Mouse (Mus musculus): ENCODE measurements around the gene Afmid. TPM values are rescaled to one million over a fixed set of nuclear protein-coding genes. Genes with fewer than 3 reads are reported as not detected.

Gene Afmid
- polyA plus RNA-seq, 1 experiment from 2014 or later = 15.1 TPM

DNA sequence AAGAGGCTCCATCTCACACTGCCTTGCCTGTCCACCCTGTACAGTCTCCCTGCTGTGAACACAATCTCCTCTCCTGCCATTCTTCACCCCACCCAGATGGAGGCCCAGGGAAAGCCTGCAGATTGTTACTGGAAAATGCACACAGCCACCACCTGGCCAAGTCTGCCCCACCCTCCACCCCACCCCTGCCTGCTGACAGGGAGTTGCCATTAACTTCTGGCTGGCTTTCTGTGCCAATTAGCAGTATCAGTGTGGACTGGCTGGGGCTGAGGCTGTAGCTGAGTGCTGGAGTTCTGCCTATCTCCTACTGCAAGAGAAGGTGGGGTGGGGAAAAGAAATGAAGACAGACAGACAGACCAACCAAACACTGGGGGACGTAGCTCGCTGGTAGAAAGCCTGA, 12.8 kb downstream of the Afmid start:
- peak overlapping the region; percentile 51 for H3K27ac ChIP-seq
- H3K4me2 ChIP-seq = no peak overlapping the region
- H3K4me3 ChIP-seq = no peak overlapping the region
- H3K27me3 ChIP-seq = no peaks in the 10 kb centered on the region
- H3K4me1 ChIP-seq (replicated peaks) = peaks cover 25% of the 10 kb centered on the region
- ATAC-seq (replicated peaks; ENCODE audit: insufficient number of reproducible peaks, insufficient read depth, low FRiP score, low read depth) = peak; percentile 41; the same call in 1 of the 2 replicates
- no peak overlapping the region for H3K9ac ChIP-seq
- 71% methylated on average over 2 of the region's 2 CpGs for WGBS
- no peaks in the 10 kb centered on the region for H3K36me3 ChIP-seq
- no peaks in the 10 kb centered on the region for H3K9me3 ChIP-seq (replicated peaks)

DNA sequence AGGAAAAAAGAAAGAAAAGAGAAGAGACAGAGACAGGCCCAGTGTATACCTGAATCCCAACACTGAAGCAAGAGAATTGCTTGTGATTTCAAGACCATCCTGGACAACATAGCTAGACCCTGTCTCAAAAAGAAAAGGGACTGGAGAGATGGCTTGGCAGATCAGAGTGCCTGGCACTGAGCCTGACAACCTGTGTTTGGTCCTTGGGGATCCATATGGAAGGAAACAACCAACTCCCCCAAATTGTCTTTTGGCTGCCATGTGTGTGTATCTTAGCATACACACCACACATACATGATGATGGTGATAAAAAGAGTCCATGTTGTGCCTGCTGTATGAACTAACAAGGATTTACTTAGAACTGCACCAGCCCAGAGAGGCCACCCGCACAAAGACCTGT, 13.3 kb downstream of the Afmid start:
- 85% methylated on average over 1 of the region's 1 CpGs for WGBS
- Histone ChIP-seq H3K27me3 (no peaks in the 10 kb centered on the region), H3K27ac (peak overlapping the region; percentile 51), H3K4me1 (replicated peaks) (peaks cover 25% of the 10 kb centered on the region), H3K36me3 (no peaks in the 10 kb centered on the region), H3K4me2 (no peak overlapping the region), H3K4me3 (no peak overlapping the region), H3K9ac (no peak overlapping the region), H3K9me3 (replicated peaks) (no peaks in the 10 kb centered on the region)
- no peak for ATAC-seq (replicated peaks; ENCODE audit: insufficient number of reproducible peaks, insufficient read depth, low FRiP score, low read depth)

DNA sequence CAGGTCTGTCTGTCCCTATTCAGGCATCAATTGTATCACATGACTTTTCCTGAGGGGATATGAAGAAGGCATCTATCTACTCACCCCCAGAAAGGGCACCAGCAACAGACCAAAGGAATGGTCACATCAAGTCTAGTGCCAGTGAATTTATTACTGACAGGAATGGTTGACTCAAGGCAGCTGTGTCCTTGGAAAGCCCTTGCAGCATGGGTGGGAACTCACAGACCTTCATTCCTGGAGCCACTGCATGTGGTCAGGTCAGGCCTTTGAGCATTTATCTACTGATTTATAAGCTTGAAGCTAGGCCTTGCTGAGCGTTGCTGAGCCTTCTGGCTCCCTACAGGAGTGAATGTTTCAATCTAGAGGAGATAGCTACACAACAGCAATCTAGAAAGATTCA, 15.2 kb downstream of the Afmid start:
- Histone ChIP-seq H3K4me2 (no peak overlapping the region), H3K9ac (0 out of 2 replicates have a peak overlapping the region, but pooled peaks have one; percentile 0), H3K27ac (peak overlapping the region; percentile 48), H3K4me3 (no peak overlapping the region), H3K4me1 (replicated peaks) (peaks cover 25% of the 10 kb centered on the region), H3K27me3 (no peaks in the 10 kb centered on the region), H3K9me3 (replicated peaks) (no peaks in the 10 kb centered on the region), H3K36me3 (no peaks in the 10 kb centered on the region)
- 22% methylated on average over 1 of the region's 1 CpGs for WGBS
- no peak for ATAC-seq (replicated peaks; ENCODE audit: insufficient number of reproducible peaks, insufficient read depth, low FRiP score, low read depth)

DNA sequence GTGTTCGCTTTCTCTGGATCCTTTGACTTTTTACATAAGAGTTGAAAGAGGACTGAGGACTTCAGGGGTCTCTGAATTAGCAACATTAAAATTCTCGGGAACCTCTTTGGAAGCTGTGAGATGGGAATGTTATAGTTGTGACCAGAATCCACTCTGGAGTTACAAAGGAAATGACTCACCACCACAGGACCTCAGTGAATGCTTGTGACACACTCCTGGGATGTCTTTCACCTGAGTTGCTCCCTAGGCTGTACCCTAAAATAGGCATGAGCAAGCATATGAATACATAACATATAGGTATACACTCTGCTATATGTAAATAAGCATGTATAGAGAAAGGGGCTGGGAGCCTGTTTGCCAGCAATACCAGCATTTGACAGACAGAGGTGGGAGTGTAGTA, 17.7 kb downstream of the Afmid start:
- Histone ChIP-seq H3K36me3 (no peaks in the 10 kb centered on the region), H3K9ac (no peak overlapping the region), H3K4me3 (no peak overlapping the region), H3K9me3 (replicated peaks) (no peaks in the 10 kb centered on the region), H3K27ac (no peak overlapping the region), H3K4me2 (no peak overlapping the region), H3K27me3 (no peaks in the 10 kb centered on the region), H3K4me1 (replicated peaks) (peaks cover 26% of the 10 kb centered on the region)
- no peak for ATAC-seq (replicated peaks; ENCODE audit: insufficient number of reproducible peaks, insufficient read depth, low FRiP score, low read depth)
- 81% methylated on average over 2 of the region's 2 CpGs for WGBS

DNA sequence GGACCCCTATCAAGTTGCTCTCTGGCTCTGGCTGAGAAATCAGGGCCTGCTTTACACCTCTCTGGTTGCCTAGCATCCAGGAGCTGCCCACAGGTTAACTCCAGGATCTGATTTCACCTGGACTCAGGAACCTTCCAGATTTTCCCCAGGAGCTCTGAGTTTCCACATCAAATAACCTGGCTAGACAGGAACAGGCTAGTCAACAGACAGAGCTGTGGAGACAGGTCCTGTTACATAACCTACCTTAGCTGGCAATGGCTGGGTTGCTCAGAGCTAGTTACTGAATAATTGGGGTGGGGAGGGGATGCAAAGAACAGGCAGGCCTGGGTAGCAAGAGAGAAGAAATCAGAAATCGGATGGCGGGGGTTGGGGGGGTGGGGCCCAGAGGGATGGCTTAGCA, 19.3 kb downstream of the Afmid start:
- Histone ChIP-seq H3K27me3 (no peaks in the 10 kb centered on the region), H3K4me3 (no peak overlapping the region), H3K4me2 (no peak overlapping the region), H3K9ac (no peak overlapping the region), H3K27ac (no peak overlapping the region), H3K4me1 (replicated peaks) (peaks cover 26% of the 10 kb centered on the region), H3K9me3 (replicated peaks) (no peaks in the 10 kb centered on the region), H3K36me3 (no peaks in the 10 kb centered on the region)
- no peak for ATAC-seq (replicated peaks; ENCODE audit: insufficient number of reproducible peaks, insufficient read depth, low FRiP score, low read depth)
- WGBS = 59% methylated on average over 2 of the region's 2 CpGs

DNA sequence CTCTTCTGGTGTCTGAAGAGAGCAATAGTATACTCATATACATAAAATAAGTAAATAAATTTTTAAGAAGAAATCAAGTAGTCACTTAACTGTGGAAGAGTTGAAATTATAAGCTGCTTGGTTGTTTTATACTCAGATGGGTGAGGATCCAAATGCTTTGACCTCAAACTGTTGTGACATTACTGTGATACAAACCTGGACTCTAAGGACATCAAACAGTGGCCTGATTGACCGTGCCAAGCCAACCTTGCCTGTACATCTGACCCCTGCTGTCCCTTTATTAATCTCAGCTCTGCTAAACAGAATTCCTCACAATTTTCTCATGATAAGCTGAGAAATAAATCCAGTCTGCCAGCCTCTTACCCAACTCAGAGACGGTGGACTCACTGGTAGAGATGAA, 19.9 kb downstream of the Afmid start:
- H3K9ac ChIP-seq = no peak overlapping the region
- no peaks in the 10 kb centered on the region for H3K9me3 ChIP-seq (replicated peaks)
- H3K27me3 ChIP-seq = no peaks in the 10 kb centered on the region
- 79% methylated on average over 2 of the region's 2 CpGs for WGBS
- no peak for ATAC-seq (replicated peaks; ENCODE audit: insufficient number of reproducible peaks, insufficient read depth, low FRiP score, low read depth)
- H3K4me1 ChIP-seq (replicated peaks) = peaks cover 30% of the 10 kb centered on the region
- no peaks in the 10 kb centered on the region for H3K36me3 ChIP-seq
- no peak overlapping the region for H3K4me3 ChIP-seq
- no peak overlapping the region for H3K27ac ChIP-seq
- H3K4me2 ChIP-seq = no peak overlapping the region

DNA sequence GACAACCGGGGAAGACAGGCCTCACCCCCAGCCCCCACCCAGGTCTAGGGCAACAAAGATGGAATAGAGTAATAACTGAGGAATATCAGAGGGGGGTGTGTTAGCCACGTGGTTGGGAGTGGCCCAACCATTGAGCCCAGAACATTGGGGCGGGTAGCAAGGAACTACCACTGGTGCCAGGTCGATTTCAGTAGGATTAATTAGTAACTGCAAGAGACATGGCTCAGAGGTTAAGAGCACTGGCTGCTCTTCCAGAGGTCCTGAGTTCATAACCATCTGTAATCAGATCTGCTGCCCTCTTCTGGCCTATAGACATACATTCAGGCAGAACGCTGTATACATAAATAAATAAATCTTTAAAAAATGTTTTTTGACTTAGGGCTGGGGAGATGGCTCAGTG, 20.9 kb downstream of the Afmid start:
- no peak overlapping the region for H3K4me2 ChIP-seq
- no peaks in the 10 kb centered on the region for H3K9me3 ChIP-seq (replicated peaks)
- H3K27ac ChIP-seq = no peak overlapping the region
- H3K27me3 ChIP-seq = no peaks in the 10 kb centered on the region
- WGBS = 46% methylated on average over 5 of the region's 5 CpGs
- H3K36me3 ChIP-seq = 0 out of 2 replicates have a peak, but pooled peaks cover under 1% of the 10 kb centered on the region
- no peak overlapping the region for H3K4me3 ChIP-seq
- H3K4me1 ChIP-seq (replicated peaks) = peaks cover 29% of the 10 kb centered on the region
- H3K9ac ChIP-seq = no peak overlapping the region
- no peak for ATAC-seq (replicated peaks; ENCODE audit: insufficient number of reproducible peaks, insufficient read depth, low FRiP score, low read depth)

DNA sequence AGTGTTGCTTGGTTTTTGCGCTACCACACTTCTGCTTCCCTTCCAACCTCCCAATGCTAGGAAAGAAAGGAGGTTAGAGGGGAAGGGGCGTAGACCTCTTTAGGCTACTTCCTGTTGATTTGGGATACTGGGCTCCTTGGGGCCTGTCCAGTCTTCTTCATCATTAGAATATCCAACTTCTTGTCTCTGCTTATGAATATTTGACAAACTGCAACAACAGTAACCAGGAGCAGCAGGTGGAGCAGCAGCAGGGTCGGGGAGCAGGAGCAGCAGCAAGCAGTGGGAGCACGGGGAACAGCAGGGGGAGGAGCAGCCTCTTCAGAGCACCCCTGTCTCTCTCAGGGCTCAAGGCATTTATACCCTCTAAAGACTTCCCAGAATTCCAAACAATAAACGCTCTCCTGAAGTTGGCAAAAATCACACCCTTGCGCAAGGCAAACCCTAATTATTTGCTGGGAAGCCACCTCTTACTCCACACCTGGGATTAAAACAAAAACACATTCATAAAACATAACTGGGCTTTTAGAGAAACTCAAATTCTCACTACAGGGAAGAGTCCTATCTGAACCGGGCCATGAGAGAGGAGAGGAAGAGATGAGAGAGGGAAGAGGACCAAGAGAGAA, 22.0 kb downstream of the Afmid start:
- Histone ChIP-seq H3K27ac (peak overlapping the region; percentile 97), H3K9ac (peak overlapping the region; percentile 85; the same call in 1 of the 2 replicates), H3K27me3 (no peaks in the 10 kb centered on the region), H3K4me1 (replicated peaks) (peaks cover 29% of the 10 kb centered on the region), H3K9me3 (replicated peaks) (no peaks in the 10 kb centered on the region), H3K4me3 (peak overlapping the region; percentile 72), H3K36me3 (peaks cover 9% of the 10 kb centered on the region), H3K4me2 (peak overlapping the region; percentile 84)
- no peak for ATAC-seq (replicated peaks; ENCODE audit: insufficient number of reproducible peaks, insufficient read depth, low FRiP score, low read depth)
- WGBS = 80% methylated on average over 7 of the region's 7 CpGs

DNA sequence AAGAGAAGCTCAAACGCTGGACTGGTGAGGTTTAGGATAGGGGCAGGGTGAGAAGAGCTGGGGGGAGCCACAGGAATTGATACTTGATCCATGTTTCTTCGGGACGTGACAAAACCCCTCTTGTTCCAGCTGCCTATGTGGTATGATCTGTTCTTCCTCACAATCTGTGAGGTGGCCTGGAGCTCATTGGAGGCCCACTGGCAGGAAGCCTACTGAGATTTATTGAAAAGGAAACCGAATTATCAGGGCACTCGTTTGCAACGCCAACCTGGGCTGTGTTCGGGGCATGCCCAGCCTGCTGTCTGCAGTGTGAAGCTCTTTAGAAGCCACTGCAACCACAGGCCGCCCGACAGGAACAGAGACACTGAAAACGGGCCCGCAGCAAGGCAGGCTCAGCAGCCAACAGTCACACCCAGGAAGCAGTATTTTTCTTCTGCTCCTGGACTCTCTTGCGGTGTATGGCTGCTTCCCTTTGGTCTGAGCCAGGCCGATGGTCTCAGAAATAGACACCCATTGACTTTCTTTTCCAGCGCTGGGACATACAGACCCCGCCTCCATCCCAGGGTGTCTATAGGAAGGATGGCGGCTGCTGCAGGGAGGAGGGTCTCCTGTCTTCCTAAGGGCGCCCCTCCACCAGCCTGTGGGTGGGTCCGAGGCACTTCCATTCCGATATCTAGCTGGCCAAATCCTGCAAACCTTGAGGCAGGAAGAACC, 22.7 kb downstream of the Afmid start:
- H3K36me3 ChIP-seq = peaks cover 15% of the 10 kb centered on the region
- H3K4me1 ChIP-seq (replicated peaks) = peaks cover 29% of the 10 kb centered on the region
- peak; percentile 73 for ATAC-seq (replicated peaks; ENCODE audit: insufficient number of reproducible peaks, insufficient read depth, low FRiP score, low read depth)
- H3K4me3 ChIP-seq = peak overlapping the region; percentile 72
- 5% methylated on average over 19 of the region's 19 CpGs for WGBS
- H3K9me3 ChIP-seq (replicated peaks) = no peaks in the 10 kb centered on the region
- H3K4me2 ChIP-seq = peak overlapping the region; percentile 84
- no peaks in the 10 kb centered on the region for H3K27me3 ChIP-seq
- H3K9ac ChIP-seq = peak overlapping the region; percentile 85
- peak overlapping the region; percentile 97 for H3K27ac ChIP-seq

DNA sequence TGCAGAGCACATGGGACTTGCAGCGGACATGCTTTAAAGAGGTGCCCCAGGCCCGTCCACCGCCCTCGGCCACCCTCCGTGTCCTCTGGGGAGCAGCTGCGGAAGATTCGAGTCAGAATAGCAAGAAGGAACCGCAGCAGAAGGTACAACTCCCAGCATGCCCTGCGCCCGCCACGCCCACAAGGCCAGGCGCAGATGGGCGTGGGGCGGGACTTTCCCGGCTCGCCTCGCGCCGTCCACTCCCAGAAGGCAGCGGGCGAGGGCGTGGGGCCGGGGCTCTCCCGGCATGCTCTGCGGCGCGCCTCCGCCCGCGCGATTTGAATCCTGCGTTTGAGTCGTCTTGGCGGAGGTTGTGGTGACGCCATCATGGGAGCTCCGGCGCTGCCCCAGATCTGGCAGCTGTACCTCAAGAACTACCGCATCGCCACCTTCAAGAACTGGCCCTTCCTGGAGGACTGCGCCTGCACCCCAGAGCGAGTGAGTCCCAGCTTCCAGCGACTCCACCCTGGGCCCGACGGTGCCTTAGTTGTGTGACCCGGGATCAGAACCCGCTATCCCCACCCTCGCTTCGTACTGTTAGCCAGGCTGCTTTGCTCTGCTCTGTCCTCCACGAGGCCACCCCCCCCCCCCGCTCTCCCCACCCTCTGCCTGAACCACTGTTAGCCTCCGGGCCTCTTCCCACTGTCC, 23.4 kb downstream of the Afmid start, which contains the start of gene Birc5:
Gene Birc5, plus strand, starts transcription at position 267 of the 687 bp plus-strand sequence.
- peak within 1 kb of the TSS; percentile 84 for H3K4me2 ChIP-seq
- H3K9me3 ChIP-seq (replicated peaks) = no peaks in the 10 kb centered on the region
- peaks cover 21% of the 10 kb centered on the region for H3K36me3 ChIP-seq
- H3K4me1 ChIP-seq (replicated peaks) = peaks cover 29% of the 10 kb centered on the region
- no peaks in the 10 kb centered on the region for H3K27me3 ChIP-seq
- H3K27ac ChIP-seq = peak within 1 kb of the TSS; percentile 97
- ATAC-seq (replicated peaks; ENCODE audit: insufficient number of reproducible peaks, insufficient read depth, low FRiP score, low read depth) = peak; percentile 92
- H3K9ac ChIP-seq = peak within 1 kb of the TSS; percentile 85
- WGBS = under 1% methylated on average over 51 of the region's 51 CpGs
- peak within 1 kb of the TSS; percentile 72 for H3K4me3 ChIP-seq

DNA sequence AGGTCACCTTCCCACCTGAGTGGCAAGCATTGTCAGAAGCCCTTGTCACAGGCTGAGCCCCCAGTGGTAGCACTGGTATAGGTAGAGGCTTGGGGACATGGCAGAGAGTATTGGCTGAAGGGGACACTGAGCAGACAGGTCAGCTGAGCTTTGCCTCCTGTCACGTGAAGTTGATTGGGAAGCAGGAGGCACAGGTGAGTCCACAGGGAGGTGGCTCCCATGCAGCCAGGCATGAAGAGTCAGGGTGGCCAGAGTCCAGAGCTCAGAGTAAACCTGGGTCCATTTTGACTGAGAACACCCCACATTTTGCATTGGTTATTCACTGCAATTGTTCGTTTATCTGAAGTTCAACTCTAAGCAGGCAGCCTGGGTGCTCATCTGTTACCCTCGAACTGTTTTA, 27.2 kb downstream of the Afmid start:
- no peak overlapping the region for H3K9ac ChIP-seq
- no peak overlapping the region for H3K4me3 ChIP-seq
- H3K9me3 ChIP-seq (replicated peaks) = no peaks in the 10 kb centered on the region
- peaks cover 24% of the 10 kb centered on the region for H3K4me1 ChIP-seq (replicated peaks)
- no peak overlapping the region for H3K4me2 ChIP-seq
- no peaks in the 10 kb centered on the region for H3K27me3 ChIP-seq
- no peak overlapping the region for H3K27ac ChIP-seq
- WGBS = 90% methylated on average over 3 of the region's 3 CpGs
- ATAC-seq (replicated peaks; ENCODE audit: insufficient number of reproducible peaks, insufficient read depth, low FRiP score, low read depth) = no peak
- H3K36me3 ChIP-seq = peaks cover 46% of the 10 kb centered on the region

All from heart, embryonic 15.5 days (tissue).